Mouse (Mus musculus): Measurements from ENCODE around the gene Zbtb21. TPM values are rescaled to one million over a fixed set of nuclear protein-coding genes. Genes with fewer than 3 reads are reported as not detected.

Zbtb21 gene
- total RNA-seq, 2 experiments from 2014 or later: 26.7 to 27.8 TPM

Other genes starting within 250 kb of the Zbtb21 start
- gene Ripk4, start 198.8 kb downstream of the Zbtb21 start, total RNA-seq (2021): 1 to 10 TPM in 1 of 2 experiments, under 1 TPM in 1; 0.92 to 1.3 TPM
- 10 to 100 TPM; 23.4 to 24.5 TPM for gene Prdm15, start 110.8 kb downstream of the Zbtb21 start, total RNA-seq (2021)
- 10 to 100 TPM; 12.0 to 18.5 TPM for gene C2cd2, start within 50 bp of the Zbtb21 start, total RNA-seq (2021)
- 10 to 100 TPM; 25.0 to 26.3 TPM for gene B230307C23Rik, start 34.7 kb upstream of the Zbtb21 start, total RNA-seq (2021)
- gene A630089N07Rik, start 119.8 kb upstream of the Zbtb21 start, total RNA-seq (2021): 1 to 10 TPM; 6.7 to 7.4 TPM